Mouse (Mus musculus) lung, adult 18-20 months (tissue): ENCODE measurements at regions not wholly inside any gene's neighbourhood (a gene's known extent, or its start where the extent isn't known, plus 50 kb on each side); places are given as distances from the start of the nearest gene placed in this dataset.

Source experiments
- DNase-seq, 2 experiments: peaks; one replicate each; pipeline ENCODE4 v3.0.0; 2022; ENCODE audit warnings: mixed read lengths in 2 of 2

DNA sequence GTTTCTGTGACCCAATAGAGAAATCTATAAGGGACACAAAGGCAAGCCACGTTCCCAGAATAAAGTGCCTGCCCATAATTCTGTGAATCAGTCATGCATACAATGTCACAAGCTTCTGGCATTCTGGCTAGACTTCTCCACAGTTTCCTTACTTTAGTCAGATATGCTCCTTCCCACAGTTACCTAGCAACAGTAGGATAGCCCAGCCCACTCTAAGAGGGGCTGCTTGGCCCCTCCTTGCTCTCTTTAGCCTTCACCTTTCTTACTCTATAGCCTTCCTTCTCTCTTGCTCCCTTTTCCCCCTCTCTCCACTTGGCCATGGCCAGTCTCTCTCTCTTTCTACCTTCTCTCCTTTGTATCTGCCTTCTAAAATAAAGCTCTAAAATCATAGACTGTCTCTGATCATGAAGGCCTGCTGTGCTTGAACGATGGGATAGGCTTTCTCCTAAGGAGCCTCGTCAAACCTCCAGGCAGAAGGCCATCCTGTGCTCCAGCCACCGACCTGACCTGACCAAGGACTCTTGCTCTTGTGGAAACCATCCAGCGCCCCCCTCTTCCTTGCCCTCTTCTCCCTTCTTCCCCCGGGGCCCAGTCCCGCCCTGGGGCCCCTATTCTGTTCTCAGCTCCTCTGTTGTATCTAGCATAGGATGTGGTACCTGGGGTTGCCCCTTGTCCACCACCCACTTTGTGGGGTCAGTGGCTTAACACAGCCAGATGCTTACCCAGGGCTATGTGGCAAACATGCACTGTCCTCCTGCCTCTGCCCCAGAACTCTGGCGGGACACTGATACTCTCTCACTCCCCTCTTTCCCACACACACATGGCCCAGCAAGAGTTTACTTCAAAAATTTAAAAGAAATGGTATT lies 1723.8 kb upstream of the Igfbp7 start:
- DNase-seq = no peak

DNA sequence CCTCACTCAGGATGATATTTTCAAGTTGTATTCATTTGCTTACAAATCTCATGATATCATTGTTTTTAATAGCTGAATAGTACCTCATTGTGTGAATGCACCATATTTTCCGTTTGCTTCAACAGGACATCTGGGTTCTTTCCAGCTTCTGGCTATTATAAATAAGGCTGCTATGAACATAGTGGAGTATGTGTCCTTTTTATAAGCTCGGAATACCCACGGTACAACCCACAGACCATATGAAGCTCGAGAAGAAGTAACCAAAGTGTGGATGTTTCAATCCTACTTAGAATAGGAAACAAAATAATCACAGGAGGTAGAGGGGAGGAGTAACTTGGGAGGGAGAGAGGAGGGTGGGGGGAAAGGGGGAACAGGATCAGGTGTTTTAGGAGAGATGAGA lies 1675.3 kb upstream of the Igfbp7 start:
- DNase-seq = no peak

DNA sequence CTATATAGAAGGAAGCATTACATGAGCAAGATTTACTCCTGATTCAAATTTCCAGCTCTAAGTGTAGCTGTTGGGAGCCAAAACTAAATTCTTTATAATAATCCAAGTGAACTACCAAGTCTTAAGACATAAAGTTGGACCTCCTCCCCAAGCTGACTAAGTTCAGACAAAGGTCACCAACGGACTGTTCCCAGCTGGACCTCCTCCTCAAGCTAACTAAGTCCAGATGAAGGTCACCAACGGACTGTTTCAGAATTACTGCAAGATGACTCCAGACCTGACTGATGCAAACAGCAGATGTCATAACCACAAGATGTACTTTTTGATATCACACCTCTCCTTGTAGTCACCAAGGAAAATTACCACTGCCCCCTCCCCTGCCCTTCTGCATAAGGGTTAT lies 1652.0 kb upstream of the Igfbp7 start:
- peak in 1 of 2 experiments; percentile 6 for DNase-seq
